Mouse (Mus musculus): ENCODE measurements at regions not wholly inside any gene's neighbourhood (a gene's known extent, or its start where the extent isn't known, plus 50 kb on each side); places are given as distances from the start of the nearest gene placed in this dataset.

- TF ChIP-seq POLR2A (IDR thresholded peaks at IDR 0.05; ENCODE audit: insufficient read depth, low read length): no peak
- no peak for TF ChIP-seq CTCF (IDR thresholded peaks at IDR 0.05; ENCODE audit: low read depth, low read length)
Observed at GRCm38 (mm10) chr14:25143051-25143450, 315.9 kb upstream of the Zmiz1 start.
